Mouse (Mus musculus) C2C12 (cell line): ENCODE measurements around the gene Col23a1. TPM values are rescaled to one million over a fixed set of nuclear protein-coding genes. Genes with fewer than 3 reads are reported as not detected.

Source experiments
- H3K27me3 ChIP-seq: one replicate; pipeline ENCODE4 v1.6.1; 2011; ENCODE audit not compliant: control insufficient read depth, insufficient read depth, insufficient read length
- H3K36me3 ChIP-seq: one replicate; pipeline ENCODE4 v1.6.1; 2011; ENCODE audit not compliant: control insufficient read depth, insufficient read depth
- H3K4me3 ChIP-seq: one replicate; pipeline ENCODE4 v1.5.1; 2011; ENCODE audit warnings: mild to moderate bottlenecking, control low read depth; ENCODE audit not compliant: poor library complexity, insufficient read depth, severe bottlenecking
- H3K79me2 ChIP-seq: one replicate; pipeline ENCODE4 v1.6.1; 2011; ENCODE audit not compliant: control insufficient read depth, insufficient read depth
- H3K79me3 ChIP-seq: one replicate; pipeline ENCODE4 v1.6.1; 2011; ENCODE audit warnings: low read depth, control low read depth
- H3ac ChIP-seq: one replicate; pipeline ENCODE3; 2011; ENCODE audit warnings: low read depth; ENCODE audit not compliant: control insufficient read depth, insufficient read length
- CEBPB ChIP-seq: IDR thresholded peaks from one replicate; pipeline ENCODE4 v1.6.1; 2011; ENCODE audit warnings: low read depth, mild to moderate bottlenecking, control low read depth, moderate library complexity
- CTCF ChIP-seq: IDR thresholded peaks from one replicate; pipeline ENCODE4 v1.5.1; 2011; ENCODE audit not compliant: control insufficient read depth, insufficient read depth, insufficient read length
- FOSL1 ChIP-seq: IDR thresholded peaks from one replicate; pipeline ENCODE4 v1.8.0; 2011; ENCODE audit warnings: mild to moderate bottlenecking, low read length; ENCODE audit not compliant: poor library complexity, insufficient read depth, severe bottlenecking
- MAX ChIP-seq: IDR thresholded peaks from one replicate; pipeline ENCODE4 v1.6.1; 2011; ENCODE audit warnings: mild to moderate bottlenecking, control low read depth
- MYOD1 ChIP-seq: IDR thresholded peaks from one replicate; pipeline ENCODE4 v1.6.1; 2011; ENCODE audit warnings: low read depth; ENCODE audit not compliant: control insufficient read depth, insufficient read length
- MYOG ChIP-seq: IDR thresholded peaks from one replicate; pipeline ENCODE4 v1.6.1; 2011; ENCODE audit not compliant: control insufficient read depth, insufficient read length; ENCODE audit errors: extremely low read depth
- USF1 ChIP-seq: IDR thresholded peaks from one replicate; pipeline ENCODE4 v1.6.1; 2011; ENCODE audit warnings: low read depth, mild to moderate bottlenecking, control low read depth, moderate library complexity
- polyA plus RNA-seq: library from polyadenylated mRNA; unstranded; fragments of >200 nt; fragmentation: generic; extraction: Trizol; gene quantifications from one replicate; pipeline ENCODE4 v1.2.1, GENCODE M21; 2012; ENCODE audit warnings: missing spikeins

The Col23a1 gene
- polyA plus RNA-seq, 1 experiment: 0.43 TPM

- TF ChIP-seq USF1: no peak
- TF ChIP-seq FOSL1: no peak
- no peak for TF ChIP-seq MAX
- no peak for TF ChIP-seq MYOG
- TF ChIP-seq CEBPB: no peak
- no peak for TF ChIP-seq CTCF
- no peak overlapping the region for H3ac ChIP-seq
- no peaks in the 10 kb centered on the region for H3K79me3 ChIP-seq
- H3K27me3 ChIP-seq: no peaks in the 10 kb centered on the region
- no peaks in the 10 kb centered on the region for H3K79me2 ChIP-seq
- no peak overlapping the region for H3K4me3 ChIP-seq
- no peaks in the 10 kb centered on the region for H3K36me3 ChIP-seq
These were observed 44.3 kb downstream of the Col23a1 start for GRCm38 (mm10) chr11:51334017-51334416.

DNA sequence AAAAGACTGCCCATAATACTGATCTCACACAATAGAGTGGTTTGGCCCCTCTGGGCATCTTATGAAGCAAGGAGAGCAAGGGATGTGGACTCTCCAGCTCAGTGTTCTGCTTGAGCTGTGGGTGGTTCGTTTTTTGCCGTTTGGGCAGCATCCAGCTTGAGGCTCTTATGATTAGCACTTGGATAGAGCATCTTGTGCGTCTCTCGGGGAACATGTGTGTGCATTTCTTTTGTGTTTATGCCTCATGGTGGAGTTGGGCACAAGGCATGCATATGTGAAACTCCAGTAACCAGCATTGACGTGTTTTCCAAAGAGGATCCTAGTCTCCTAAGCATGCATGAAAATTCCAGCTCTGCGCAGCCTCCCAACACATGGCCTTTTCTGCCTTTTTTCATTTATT lies 47.9 kb downstream of the Col23a1 start:
- no peak for TF ChIP-seq MYOD1
- TF ChIP-seq CTCF: no peak
- no peak for TF ChIP-seq FOSL1
- Histone ChIP-seq H3K36me3 (no peaks in the 10 kb centered on the region), H3K79me3 (no peaks in the 10 kb centered on the region), H3K4me3 (no peak overlapping the region), H3K79me2 (no peaks in the 10 kb centered on the region), H3K27me3 (no peaks in the 10 kb centered on the region), H3ac (no peak overlapping the region)

- TF ChIP-seq CTCF (no peak), USF1 (no peak), FOSL1 (no peak), CEBPB (no peak), MYOG (no peak), MAX (no peak), MYOD1 (no peak)
- Histone ChIP-seq H3K79me2 (no peaks in the 10 kb centered on the region), H3K36me3 (no peaks in the 10 kb centered on the region), H3K27me3 (no peaks in the 10 kb centered on the region), H3ac (no peak overlapping the region), H3K4me3 (no peak overlapping the region), H3K79me3 (no peaks in the 10 kb centered on the region)
These were observed 48.7 kb downstream of the Col23a1 start for GRCm38 (mm10) chr11:51338416-51338815.

- Histone ChIP-seq H3K79me2 (no peaks in the 10 kb centered on the region), H3K4me3 (no peak overlapping the region), H3ac (no peak overlapping the region), H3K79me3 (no peaks in the 10 kb centered on the region), H3K27me3 (no peaks in the 10 kb centered on the region), H3K36me3 (no peaks in the 10 kb centered on the region)
- TF ChIP-seq USF1: no peak
- TF ChIP-seq MAX: no peak
- no peak for TF ChIP-seq CTCF
- no peak for TF ChIP-seq FOSL1
- no peak for TF ChIP-seq MYOG
- no peak for TF ChIP-seq CEBPB
- no peak for TF ChIP-seq MYOD1
These were observed 51.4 kb downstream of the Col23a1 start for GRCm38 (mm10) chr11:51341091-51341490.

DNA sequence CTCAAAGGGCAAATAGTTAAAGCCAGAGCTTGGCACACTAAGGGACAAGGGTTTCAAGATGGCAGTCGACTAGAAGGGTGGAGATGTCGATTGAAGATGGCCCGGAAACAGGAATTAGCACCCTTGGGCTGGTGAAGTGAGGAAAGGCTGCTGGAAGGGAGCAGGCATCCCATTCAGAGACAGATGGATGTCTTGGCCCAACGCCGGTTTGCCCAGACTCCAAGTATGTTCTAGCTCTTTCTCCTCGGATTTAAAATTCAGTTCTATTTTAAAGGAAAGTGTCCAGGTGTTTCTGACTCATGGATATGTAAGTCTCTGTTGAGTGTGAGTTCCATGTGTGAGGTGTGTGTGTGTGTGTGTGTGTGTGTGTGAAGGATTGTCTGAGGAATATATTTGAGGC lies 53.1 kb downstream of the Col23a1 start:
- H3K79me3 ChIP-seq: no peaks in the 10 kb centered on the region
- H3K79me2 ChIP-seq: no peaks in the 10 kb centered on the region
- H3K4me3 ChIP-seq: no peak overlapping the region
- H3K36me3 ChIP-seq: no peaks in the 10 kb centered on the region
- H3K27me3 ChIP-seq: no peaks in the 10 kb centered on the region
- TF ChIP-seq FOSL1 (no peak), MYOD1 (no peak), CEBPB (no peak), MYOG (no peak), MAX (no peak), USF1 (no peak), CTCF (no peak)
- H3ac ChIP-seq: no peak overlapping the region

DNA sequence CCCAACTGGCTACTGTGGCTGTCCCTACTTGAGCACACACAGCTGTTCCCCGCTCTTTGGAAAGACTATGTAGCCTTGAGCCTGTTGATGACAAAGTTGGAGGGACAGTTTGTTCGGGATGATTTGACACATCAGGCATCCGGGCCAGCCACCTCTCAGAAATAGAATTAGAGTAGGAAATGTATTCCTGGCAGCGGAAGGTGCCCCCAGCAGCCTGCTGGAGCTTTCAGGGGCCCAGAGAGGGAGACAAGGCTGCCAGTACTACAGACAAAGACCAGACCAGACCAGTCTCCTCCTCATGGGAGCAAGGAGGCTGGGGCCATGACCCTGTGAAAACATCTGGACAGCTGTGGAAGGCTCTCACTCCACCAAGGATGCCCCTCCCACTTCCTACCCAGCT lies 53.6 kb downstream of the Col23a1 start:
- Histone ChIP-seq H3K79me2 (no peaks in the 10 kb centered on the region), H3K79me3 (no peaks in the 10 kb centered on the region), H3K27me3 (no peaks in the 10 kb centered on the region), H3K4me3 (no peak overlapping the region), H3ac (no peak overlapping the region), H3K36me3 (no peaks in the 10 kb centered on the region)
- TF ChIP-seq FOSL1 (no peak), MAX (no peak), USF1 (no peak), MYOD1 (no peak), CEBPB (no peak), CTCF (no peak), MYOG (no peak)
